Mouse (Mus musculus): ENCODE results near the gene Smg1.

- TF ChIP-seq FLI1 (IDR thresholded peaks at IDR 0.05; ENCODE audit: low read length) (no peak), GATA1 (IDR thresholded peaks at IDR 0.05; ENCODE audit: borderline replicate concordance, low read length) (no peak)
Observed at GRCm38 (mm10) chr7:118097615-118098014, 145.9 kb downstream of the Smg1 start.

Data from megakaryocyte, embryonic 14.5 days (primary cell).